Mouse (Mus musculus): ENCODE results near the gene Slc26a9. TPM values are rescaled to one million over a fixed set of nuclear protein-coding genes. Genes with fewer than 3 reads are reported as not detected.
A peak's percentile ranks its signal among the peaks of the same experiment; 100 is the strongest.

The Slc26a9 gene
- polyA plus RNA-seq, 1 experiment from 2014 or later = 10.9 TPM

GRCm38 (mm10) chr1:131701391-131701790 is 42.4 kb upstream of the Slc26a9 start:
- no peak overlapping the region for H3K4me3 ChIP-seq (ENCODE audit: low read depth, low read length)
- no peak overlapping the region for H3K9ac ChIP-seq (replicated peaks; ENCODE audit: low read depth)
- H3K9me3 ChIP-seq (ENCODE audit: low read length) = no peaks in the 10 kb centered on the region
- DNase-seq (ENCODE audit: low spot score) (no peak), ATAC-seq (no peak)
- no peaks in the 10 kb centered on the region for H3K36me3 ChIP-seq (ENCODE audit: insufficient read depth, low read length)
- no peaks in the 10 kb centered on the region for H3K4me1 ChIP-seq (ENCODE audit: insufficient read depth, low read depth, low read length)
- TF ChIP-seq CTCF (IDR thresholded peaks at IDR 0.05) = no peak
- H3K4me2 ChIP-seq (replicated peaks; ENCODE audit: low read depth, low read length) = no peak overlapping the region
- WGBS = 83% methylated on average over 5 of the region's 5 CpGs
- no peaks in the 10 kb centered on the region for H3K27me3 ChIP-seq (replicated peaks; ENCODE audit: insufficient read depth, low read length)
- H3K27ac ChIP-seq (ENCODE audit: low read length) = no peak overlapping the region

- Histone ChIP-seq H3K27ac (ENCODE audit: low read length) (no peak overlapping the region), H3K9me3 (ENCODE audit: low read length) (no peaks in the 10 kb centered on the region), H3K4me2 (replicated peaks; ENCODE audit: low read depth, low read length) (no peak overlapping the region), H3K4me3 (ENCODE audit: low read depth, low read length) (no peak overlapping the region), H3K27me3 (replicated peaks; ENCODE audit: insufficient read depth, low read length) (no peaks in the 10 kb centered on the region), H3K9ac (replicated peaks; ENCODE audit: low read depth) (no peak overlapping the region), H3K36me3 (ENCODE audit: insufficient read depth, low read length) (no peaks in the 10 kb centered on the region), H3K4me1 (ENCODE audit: insufficient read depth, low read depth, low read length) (no peaks in the 10 kb centered on the region)
- WGBS = 38% methylated on average over 8 of the region's 8 CpGs
- ATAC-seq (no peak), DNase-seq (ENCODE audit: low spot score) (no peak)
- no peak for TF ChIP-seq EP300 (IDR thresholded peaks at IDR 0.05)
- no peak for TF ChIP-seq CTCF (IDR thresholded peaks at IDR 0.05)
Observed at GRCm38 (mm10) chr1:131702094-131702766, 41.6 kb upstream of the Slc26a9 start.

GRCm38 (mm10) chr1:131703482-131703881 is 40.3 kb upstream of the Slc26a9 start:
- 79% methylated on average over 2 of the region's 2 CpGs for WGBS
- no peak overlapping the region for H3K9ac ChIP-seq (replicated peaks; ENCODE audit: low read depth)
- no peak for DNase-seq (ENCODE audit: low spot score)
- H3K4me1 ChIP-seq (ENCODE audit: insufficient read depth, low read depth, low read length) = no peaks in the 10 kb centered on the region
- TF ChIP-seq CTCF (IDR thresholded peaks at IDR 0.05) (no peak), EP300 (IDR thresholded peaks at IDR 0.05) (no peak)
- no peak for ATAC-seq
- no peaks in the 10 kb centered on the region for H3K36me3 ChIP-seq (ENCODE audit: insufficient read depth, low read length)
- H3K27me3 ChIP-seq (replicated peaks; ENCODE audit: insufficient read depth, low read length) = no peaks in the 10 kb centered on the region
- no peak overlapping the region for H3K4me2 ChIP-seq (replicated peaks; ENCODE audit: low read depth, low read length)
- H3K9me3 ChIP-seq (ENCODE audit: low read length) = no peaks in the 10 kb centered on the region
- H3K27ac ChIP-seq (ENCODE audit: low read length) = no peak overlapping the region
- H3K4me3 ChIP-seq (ENCODE audit: low read depth, low read length) = no peak overlapping the region

- H3K4me1 ChIP-seq (ENCODE audit: insufficient read depth, low read depth, low read length) = no peaks in the 10 kb centered on the region
- H3K36me3 ChIP-seq (ENCODE audit: insufficient read depth, low read length) = no peaks in the 10 kb centered on the region
- H3K4me3 ChIP-seq (ENCODE audit: low read depth, low read length) = no peak overlapping the region
- H3K9ac ChIP-seq (replicated peaks; ENCODE audit: low read depth) = no peak overlapping the region
- no peaks in the 10 kb centered on the region for H3K27me3 ChIP-seq (replicated peaks; ENCODE audit: insufficient read depth, low read length)
- no peak overlapping the region for H3K4me2 ChIP-seq (replicated peaks; ENCODE audit: low read depth, low read length)
- ATAC-seq (no peak), DNase-seq (ENCODE audit: low spot score) (peak; percentile 67)
- H3K9me3 ChIP-seq (ENCODE audit: low read length) = no peaks in the 10 kb centered on the region
- 24% methylated on average over 4 of the region's 4 CpGs for WGBS
- no peak overlapping the region for H3K27ac ChIP-seq (ENCODE audit: low read length)
- no peak for TF ChIP-seq EP300 (IDR thresholded peaks at IDR 0.05)
- peak; percentile 83 for TF ChIP-seq CTCF (IDR thresholded peaks at IDR 0.05)
Observed at GRCm38 (mm10) chr1:131708338-131708737, 35.5 kb upstream of the Slc26a9 start.

GRCm38 (mm10) chr1:131711518-131711917 is 32.3 kb upstream of the Slc26a9 start:
- no peak for TF ChIP-seq CTCF (IDR thresholded peaks at IDR 0.05)
- TF ChIP-seq EP300 (IDR thresholded peaks at IDR 0.05) = no peak
- 77% methylated on average over 10 of the region's 10 CpGs for WGBS
- no peak for ATAC-seq
- DNase-seq (ENCODE audit: low spot score) = no peak
- H3K36me3 ChIP-seq (ENCODE audit: insufficient read depth, low read length) = no peaks in the 10 kb centered on the region
- no peak overlapping the region for H3K4me3 ChIP-seq (ENCODE audit: low read depth, low read length)
- no peak overlapping the region for H3K27ac ChIP-seq (ENCODE audit: low read length)
- no peaks in the 10 kb centered on the region for H3K27me3 ChIP-seq (replicated peaks; ENCODE audit: insufficient read depth, low read length)
- H3K4me2 ChIP-seq (replicated peaks; ENCODE audit: low read depth, low read length) = no peak overlapping the region
- H3K9me3 ChIP-seq (ENCODE audit: low read length) = no peaks in the 10 kb centered on the region
- no peaks in the 10 kb centered on the region for H3K4me1 ChIP-seq (ENCODE audit: insufficient read depth, low read depth, low read length)
- H3K9ac ChIP-seq (replicated peaks; ENCODE audit: low read depth) = no peak overlapping the region

GRCm38 (mm10) chr1:131712386-131712785 is 31.4 kb upstream of the Slc26a9 start:
- Histone ChIP-seq H3K27me3 (replicated peaks; ENCODE audit: insufficient read depth, low read length) (no peaks in the 10 kb centered on the region), H3K9me3 (ENCODE audit: low read length) (no peaks in the 10 kb centered on the region), H3K9ac (replicated peaks; ENCODE audit: low read depth) (no peak overlapping the region), H3K27ac (ENCODE audit: low read length) (no peak overlapping the region), H3K36me3 (ENCODE audit: insufficient read depth, low read length) (no peaks in the 10 kb centered on the region), H3K4me2 (replicated peaks; ENCODE audit: low read depth, low read length) (no peak overlapping the region), H3K4me3 (ENCODE audit: low read depth, low read length) (no peak overlapping the region), H3K4me1 (ENCODE audit: insufficient read depth, low read depth, low read length) (no peaks in the 10 kb centered on the region)
- 21% methylated on average over 2 of the region's 2 CpGs for WGBS
- ATAC-seq (peak; percentile 83), DNase-seq (ENCODE audit: low spot score) (peak; percentile 95)
- TF ChIP-seq CTCF (IDR thresholded peaks at IDR 0.05) (peak; percentile 86), EP300 (IDR thresholded peaks at IDR 0.05) (peak; percentile 70)

Data from lung, postnatal 0 days (tissue).